Mouse (Mus musculus) liver (tissue): ENCODE data around the gene Sorcs3.

ENCODE experiments used
- DNase-seq: peaks from one replicate; pipeline ENCODE4 v3.0.0-alpha.2; 2020; ENCODE audit warnings: mixed read lengths

The Sorcs3 gene

DNA sequence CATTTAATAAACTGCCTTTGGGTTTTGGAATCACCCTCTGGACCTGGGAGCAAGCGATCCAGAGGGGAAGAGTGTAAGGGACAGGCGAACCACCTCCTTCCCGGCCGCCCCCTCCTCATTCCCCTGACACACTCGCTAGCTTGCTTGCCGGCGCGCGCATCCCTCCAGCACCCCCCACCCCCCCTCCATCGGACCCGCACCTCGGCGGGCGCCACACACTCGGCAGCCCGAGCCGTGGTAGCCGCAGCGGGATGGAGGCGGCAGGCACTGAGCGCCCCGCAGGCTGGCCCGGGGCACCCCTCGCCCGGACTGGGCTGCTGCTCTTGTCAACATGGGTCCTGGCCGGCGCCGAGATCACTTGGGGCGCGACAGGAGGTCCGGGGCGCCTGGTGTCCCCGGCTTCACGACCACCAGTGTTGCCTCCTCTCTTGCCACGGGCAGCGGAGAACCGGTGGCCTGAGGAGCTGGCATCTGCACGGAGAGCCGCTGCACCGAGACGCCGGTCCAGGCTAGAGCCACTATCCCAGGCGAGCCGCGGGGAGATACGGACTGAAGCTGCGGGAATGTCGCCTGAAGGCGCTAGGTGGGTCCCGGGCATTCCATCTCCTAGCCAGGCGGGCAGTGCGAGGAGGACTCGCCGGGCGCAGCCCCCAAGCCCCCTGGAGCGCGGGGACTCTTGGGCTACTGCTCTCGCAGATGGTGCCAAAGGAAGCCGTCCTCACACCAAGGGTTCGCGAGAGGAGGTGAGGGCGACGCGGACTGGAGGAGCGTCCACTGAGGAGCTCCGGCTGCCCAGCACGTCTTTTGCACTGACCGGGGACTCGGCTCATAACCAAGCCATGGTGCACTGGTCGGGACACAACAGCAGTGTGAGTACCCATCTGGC lies at the start of gene Sorcs3:
Sorcs3 (plus strand) TSS at position 97 of the 886 bp plus-strand sequence.
- peak; percentile 4 for DNase-seq

DNA sequence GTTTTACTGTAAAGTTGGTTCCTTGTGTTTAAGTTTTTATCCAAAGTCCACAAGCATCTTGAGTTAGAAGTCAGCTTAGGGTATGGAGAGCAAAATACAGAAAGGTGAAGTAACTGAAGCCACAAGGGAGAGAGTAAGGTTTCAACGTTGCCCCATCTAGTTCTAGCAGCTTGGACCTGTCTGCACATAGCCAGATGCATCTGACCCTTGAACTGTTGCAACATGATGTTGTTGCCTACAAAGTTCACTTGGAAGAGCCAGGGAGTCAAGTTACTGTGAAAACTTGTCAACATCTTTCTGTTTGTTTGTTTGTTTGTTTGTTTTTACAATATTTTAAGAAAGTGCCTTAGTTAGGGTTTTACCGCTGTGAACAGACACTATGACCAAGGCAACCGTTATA lies 40.5 kb upstream of the Sorcs3 start:
- no peak for DNase-seq

DNA sequence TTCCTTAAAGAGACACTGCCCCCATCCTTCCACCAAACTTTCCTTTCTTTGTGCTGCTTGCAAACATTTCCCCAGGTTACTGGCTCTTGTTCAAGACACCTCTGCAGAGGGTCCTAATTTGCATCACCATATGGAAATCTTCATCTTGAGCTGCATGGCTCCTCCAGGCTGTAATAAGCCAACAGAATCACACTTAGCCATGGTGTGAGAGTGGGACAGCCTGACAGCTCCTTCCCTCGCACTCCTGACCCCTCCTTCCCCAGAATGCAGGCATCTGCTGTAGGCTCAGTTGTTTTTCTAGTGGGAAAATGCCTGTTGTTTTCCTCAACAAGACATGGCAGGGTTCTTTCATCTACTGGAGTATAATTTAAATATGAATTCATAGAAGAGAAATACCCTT lies 38.7 kb upstream of the Sorcs3 start:
- no peak for DNase-seq

DNA sequence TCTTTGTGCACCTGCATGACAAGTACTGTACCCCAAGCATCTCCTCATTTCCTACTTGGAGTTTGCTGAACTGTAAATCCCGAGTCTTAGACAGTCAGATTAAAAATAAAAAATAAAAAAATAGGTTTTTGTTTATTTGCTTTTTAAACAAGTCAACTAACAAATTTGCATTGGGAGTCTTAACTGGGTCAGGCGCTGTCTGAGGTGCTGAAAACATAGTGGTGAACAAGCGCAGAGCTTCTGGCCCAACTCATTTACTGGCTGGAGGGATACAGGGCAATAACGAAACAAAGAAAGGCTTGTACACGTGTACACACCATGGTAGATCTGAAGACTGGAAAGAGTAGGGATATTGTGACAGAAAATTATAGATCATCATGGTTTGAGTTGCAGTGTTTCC lies 37.5 kb upstream of the Sorcs3 start:
- DNase-seq, result no peak

DNA sequence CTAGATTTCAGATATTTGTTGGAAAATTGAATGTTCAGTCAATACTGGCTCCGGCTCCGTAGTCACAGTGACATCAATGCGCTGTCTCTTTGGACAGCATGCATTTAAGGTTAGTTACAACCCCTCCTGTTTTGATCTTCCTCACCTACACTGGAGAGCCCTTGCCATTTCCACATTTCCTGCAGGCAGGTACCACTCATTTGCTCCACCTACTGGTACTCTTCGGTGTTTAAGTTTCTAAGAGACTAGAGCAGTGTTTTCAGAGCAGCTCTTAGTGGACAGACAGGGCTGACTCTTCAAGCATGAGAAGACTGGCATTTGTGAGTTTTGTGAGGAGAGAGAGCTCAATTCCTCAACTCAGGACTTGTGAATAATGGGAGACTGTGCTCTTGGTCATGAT lies 31.1 kb upstream of the Sorcs3 start:
- DNase-seq, result no peak

DNA sequence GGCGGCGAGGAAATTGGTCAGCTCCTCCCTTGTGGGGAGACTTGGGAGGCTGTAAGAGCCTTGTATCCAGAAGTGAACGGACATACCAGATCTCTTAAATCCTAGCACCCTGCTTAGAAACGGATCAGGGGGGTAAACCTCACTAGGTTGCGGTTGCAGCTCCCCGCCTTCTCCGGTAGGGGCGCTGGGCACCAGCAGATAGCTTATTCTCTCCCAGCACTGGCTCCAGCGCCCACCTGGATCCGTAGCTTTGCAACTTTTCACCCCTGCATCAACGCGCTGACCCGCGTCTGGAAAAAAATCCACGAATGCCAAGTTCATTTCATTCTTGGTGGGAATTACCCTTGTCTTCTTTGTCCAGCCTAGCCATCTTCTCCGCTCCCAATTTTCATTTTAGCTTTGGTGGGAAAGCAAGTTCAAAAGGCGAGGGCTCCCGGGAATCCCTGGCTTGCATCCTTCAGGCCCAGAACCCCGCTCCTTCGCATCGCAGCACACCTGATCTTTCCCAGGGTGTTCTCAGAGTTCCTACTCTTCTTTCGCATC lies 1.8 kb upstream of the Sorcs3 start:
- DNase-seq, result peak; percentile 38

DNA sequence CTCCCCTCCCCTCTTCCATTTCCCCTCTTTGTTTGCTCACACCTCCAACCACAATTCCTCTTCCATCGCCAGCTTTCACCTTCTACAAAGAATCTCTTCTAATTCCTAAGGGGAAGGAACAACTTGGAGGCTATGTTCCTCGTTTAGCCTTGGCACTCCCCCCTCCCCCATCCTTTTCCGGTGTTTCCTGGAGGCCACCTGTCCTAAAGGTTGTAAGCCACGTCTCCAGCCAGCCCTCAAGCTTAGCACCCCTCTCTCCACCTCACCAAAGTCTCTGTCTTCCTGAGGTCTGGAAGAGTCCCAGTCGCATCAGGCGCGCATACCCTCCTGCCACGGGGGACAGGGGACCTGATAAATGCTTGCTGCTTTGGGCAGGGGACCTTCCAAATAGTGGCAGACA lies 1.3 kb upstream of the Sorcs3 start:
- no peak for DNase-seq

DNA sequence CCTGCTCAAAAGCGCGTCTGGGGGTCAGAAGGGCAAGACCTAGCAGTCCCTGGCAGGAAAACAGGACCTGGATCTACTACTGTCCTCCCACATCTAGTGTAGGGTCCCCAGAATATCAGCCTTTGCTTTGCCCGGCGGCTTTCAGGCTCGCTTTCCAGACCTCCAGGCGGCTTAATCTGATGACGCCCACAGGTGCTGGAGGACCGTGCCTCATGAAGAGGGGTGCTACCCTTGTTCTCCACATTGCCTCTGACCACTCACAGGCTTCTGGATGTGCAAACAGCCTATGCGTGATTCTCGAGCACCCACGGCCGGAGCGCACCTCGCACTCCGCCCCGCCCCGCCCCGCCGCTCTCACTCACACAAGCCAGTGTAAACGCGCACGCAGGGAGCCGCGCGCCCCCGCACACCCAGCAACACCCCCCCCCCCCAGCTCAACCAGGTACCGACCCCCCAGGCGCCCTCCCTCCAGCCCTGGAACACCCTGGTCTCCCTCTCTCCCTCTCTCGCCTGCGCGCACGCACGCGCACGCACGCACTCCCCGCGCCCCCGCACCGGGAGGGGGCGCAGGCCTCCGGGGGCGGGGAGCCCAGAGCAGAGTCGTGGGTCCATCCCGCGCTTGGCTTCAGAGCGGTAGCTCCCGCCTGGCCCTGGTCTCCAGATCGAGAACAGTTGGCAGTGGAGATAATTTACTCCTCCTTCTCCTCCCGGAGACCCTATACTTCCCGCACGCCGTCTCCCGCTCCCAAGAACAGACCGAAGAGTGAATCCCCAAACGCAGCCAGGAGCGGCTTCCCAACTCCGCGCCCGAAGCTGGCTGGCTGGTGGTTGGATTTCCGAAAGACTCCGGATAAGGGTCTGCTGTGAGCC lies 698 bp upstream of the Sorcs3 start:
- no peak for DNase-seq

DNA sequence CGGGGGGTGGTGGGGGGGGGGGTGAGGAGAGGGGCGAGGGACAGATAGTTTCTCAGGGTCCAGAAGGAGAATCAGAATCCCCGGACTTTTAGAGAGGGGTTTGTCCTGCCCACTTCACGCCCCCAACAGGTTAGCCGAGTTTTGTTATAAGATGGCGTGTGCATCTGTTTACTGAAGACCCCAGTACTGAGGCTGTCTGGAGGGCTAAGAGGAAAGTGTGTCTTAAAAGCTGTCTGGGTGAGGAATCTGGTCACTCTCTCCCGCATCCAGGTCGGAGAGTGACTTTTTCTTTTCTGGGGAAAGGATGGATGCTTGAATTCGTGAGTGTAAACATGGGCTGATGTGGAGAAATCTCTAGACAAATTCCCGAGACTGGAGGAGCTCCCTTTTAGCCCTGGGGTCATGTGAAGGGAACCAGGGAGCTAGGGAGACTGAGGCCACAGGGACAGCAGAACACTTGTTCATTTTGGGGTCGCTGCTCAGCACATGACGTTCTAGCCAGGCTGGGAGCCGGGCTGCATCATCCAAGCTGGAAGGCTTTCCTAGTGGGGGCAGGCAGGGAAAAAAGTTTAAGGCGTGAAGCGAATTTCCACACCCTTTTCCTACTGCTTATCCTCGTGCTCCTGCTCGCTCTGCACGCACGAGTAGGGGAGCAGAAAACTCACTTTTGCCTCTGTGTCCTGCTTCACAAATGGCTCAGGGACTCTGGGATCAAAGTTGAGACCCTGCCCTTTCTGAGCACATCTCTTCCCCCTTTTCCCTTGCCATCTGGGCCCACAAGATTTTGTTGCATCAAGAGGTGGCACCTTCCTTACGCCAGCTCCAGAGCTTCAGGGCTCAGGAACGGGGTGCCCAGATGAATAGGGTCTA lies 1.3 kb downstream of the Sorcs3 start:
- DNase-seq, result no peak

DNA sequence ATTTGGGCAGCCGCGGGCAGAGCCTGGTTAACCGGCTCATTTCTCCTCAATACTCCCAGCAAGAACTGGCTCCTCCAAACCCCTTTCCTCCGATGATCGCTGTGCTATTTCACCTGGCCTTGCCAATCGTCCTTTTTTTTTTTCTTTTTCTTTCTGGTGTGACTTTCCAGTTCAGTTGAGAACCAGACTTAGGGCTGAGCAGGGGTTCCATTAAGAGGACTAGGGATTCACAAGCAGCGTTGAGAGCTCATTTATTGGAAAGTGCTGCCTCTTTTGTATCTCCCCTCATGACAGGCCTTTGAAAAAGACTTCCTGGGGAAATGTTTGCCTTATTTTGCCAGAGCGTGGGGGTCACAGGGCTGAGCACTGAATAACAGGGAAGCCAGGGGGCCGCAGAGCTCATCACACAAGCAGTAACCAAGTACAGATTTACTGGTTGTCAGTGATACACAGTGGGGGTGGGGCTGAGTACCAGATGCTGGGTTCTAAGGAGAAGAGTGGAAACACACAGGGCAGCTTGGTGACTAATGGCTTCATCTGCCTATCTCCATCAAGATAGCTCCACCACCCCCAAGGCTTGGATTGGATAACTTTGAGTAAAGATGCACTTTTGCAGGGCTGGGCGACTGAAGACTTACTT lies 2.0 kb downstream of the Sorcs3 start:
- DNase-seq, result no peak

DNA sequence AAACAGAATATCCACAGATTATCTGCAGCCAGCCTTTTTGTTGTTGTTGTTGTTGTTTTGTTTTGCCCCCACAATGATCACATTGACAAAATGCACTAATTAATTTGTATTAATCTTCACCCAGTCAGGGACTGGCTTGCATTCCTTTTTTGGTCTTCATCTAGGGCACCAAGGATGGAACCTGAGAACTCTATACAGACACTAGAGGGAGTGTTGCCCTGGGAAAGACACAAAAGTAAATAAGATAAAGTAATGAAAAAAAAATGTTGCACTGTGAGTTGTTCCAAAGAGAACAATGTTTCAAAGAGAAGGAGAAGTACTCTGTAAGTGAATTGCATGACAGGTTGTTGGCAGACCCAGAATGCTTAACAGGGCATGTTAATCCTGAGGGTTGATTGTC lies 9.6 kb downstream of the Sorcs3 start:
- no peak for DNase-seq

DNA sequence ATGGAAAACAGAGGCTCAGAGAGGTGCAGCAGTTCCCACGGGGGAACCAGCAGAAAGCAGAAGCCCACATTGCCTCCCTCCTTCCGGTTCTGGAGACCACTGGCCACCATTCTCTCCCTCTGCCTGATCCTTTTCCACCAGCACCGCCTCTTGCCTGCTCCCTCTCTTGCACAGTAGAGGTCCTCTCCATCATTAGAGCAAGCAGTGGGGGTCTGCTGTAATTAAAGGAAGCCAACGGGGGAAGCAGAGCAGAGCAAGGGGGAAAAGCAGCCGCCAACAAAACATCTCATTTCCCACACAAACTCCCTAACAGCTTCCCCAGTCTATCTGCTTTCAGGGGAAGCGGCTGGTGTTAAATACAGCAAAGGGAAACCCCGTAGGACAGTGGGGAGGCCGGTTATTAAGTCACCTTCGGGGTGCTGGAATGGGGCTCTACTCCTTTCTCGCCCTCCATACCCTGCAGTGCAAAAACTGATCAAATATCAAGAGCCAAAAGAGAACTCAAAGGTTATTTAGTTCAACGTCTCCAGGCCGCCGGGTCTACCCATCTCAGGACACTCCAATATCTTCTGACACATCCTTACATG lies 32.1 kb downstream of the Sorcs3 start:
- DNase-seq, result no peak

DNA sequence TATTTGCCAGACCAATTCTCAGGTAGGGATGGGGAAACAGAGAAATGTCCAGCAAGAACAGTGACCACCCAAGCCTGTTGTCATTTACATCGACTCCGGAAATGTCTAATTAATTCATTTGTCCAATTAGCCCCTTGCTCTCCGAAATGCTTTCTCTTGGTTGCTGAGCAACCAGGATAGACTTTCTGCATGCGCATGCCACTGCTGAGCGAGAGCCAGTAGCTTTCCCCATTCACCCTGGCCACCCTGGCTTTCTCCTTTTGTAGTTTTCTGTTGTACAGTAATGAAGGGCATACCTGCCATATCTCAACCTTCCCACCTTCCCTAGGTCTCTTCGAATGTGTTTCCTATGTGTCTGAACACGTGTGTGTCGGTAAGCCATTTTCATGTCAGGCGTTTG lies 32.6 kb downstream of the Sorcs3 start:
- DNase-seq, result no peak

DNA sequence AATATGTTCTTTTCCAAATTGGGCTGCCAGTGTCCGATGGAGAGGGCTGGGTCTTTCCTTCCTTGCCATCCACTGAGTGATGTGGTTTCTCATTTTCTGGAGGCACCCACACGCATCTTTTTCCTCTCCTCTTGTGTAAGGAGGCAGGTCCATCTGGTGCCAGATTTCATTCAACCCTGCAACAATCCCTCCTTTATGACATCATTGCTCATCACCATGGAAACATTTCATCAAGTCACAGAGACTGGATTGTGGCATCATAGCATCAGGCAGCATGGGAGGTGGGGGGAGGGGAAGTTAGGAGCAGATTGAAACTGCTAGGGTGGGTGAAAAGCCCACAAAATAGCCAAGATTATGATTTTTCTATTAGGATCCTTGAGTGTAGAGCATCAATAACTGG lies 35.1 kb downstream of the Sorcs3 start:
- DNase-seq, result no peak

DNA sequence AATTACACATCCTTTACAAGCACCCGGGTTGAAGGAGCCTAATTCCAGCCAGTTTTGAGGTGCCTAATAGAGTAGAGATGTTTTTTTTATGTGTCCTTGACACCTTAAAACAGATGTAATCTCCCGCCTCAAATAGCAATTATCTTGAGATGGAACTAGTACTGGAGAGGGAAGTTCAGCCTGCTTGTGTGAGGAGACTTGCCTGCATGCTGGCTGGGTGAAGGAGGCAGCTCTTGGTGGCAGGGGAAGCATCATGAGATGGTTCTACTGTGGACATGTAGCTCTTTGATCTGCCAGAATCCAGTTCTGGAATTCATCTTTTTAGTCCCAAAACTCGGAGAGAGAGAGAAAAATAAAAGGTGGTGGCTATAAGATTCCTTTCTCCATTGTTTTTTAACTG lies 38.2 kb downstream of the Sorcs3 start:
- DNase-seq, result no peak

DNA sequence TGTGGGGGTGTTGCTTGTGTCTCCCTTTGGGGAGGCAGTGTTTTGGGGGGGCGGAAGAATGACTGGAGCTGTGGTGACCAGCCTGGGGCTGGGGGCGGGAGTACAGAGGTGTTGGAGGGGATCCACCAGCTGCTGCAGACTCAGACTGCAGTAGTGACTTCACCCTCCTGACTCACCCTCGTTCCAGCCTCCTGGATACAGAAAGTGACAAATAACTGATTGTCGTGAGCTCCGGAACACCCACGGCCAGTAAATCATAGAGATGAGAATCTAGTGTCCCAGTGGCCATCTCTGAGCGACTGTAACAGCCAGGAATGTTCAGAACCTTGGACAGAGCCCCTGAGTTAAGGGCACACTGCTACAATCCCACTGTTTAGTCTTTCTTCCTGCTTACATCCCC lies 53.4 kb downstream of the Sorcs3 start:
- DNase-seq, result no peak

DNA sequence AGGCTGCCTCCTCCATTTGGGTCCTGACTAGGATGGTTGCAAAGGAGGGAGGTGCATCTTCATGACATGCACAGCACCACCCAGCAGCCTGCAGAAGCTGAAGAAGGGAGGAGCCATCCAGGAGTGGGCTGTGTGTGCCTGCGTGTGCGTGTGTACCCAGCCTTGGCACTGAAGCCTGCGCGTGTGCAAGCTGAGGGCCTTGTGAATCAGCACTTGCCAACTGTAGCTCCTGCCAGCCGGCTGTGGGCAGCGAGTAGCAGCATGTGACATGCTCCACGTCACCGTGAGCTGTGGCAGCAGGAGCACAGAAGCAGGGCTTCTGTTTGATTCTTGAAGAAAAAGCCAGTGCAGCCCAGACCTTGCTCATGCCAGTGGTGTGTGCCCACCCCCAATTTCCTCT lies 54.8 kb downstream of the Sorcs3 start:
- DNase-seq, result no peak

DNA sequence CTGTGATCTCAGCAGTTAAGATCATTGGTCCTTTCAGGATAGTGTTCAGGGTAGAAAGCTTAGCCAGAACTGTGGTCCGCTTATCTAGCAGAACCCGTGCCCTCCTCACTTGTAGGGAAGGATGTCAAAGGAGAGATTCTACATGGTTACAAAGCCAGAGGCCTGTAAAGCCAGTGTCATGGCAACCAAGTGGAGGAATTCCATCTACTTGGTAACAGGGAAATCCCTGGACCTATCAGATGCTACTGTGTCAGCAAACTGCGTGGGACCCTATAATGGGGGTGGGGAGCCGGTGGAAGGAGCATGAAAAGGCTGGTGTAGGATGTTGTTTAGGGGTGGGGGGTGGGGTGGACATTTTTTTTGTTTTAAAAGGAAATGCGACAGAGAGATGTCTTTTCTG lies 57.9 kb downstream of the Sorcs3 start:
- no peak for DNase-seq

DNA sequence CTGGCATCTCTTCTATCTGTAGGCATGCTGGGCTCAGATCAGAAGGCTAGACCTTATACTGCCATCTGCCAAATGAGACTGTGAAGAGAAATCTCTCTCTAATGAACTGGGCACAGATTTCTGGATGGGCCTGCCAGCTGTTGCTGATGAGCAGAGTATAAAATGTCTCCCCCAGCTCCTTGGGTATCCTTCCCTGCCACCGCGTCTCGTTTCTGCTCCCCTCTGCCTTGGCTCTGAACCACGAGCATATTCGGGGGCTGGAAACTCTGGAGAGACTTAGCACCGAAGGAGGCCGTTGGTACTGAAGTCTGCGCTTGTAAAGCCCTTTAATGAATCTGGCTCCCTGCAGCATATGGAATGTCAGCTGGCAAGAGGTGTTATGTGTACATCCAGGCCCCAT lies 74.4 kb downstream of the Sorcs3 start:
- no peak for DNase-seq

DNA sequence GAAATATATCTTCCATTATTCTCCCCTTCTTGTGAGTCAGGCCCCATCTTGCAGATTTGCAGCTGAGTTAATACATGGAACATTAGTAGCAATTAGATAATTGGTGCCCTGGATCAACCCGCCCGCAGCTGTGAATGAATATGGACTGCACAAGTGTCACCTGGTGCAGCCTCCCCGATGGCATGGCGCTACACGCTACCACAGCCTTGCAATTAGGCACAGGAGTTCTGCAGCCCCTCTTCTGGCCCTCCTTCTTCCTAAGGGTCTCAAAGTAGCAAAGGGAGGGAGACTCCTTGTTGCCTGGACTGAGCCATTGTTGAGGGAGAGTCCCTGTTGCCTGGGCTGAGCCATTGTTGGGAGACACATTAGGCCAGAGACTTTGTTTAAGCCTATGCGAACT lies 76.4 kb downstream of the Sorcs3 start:
- no peak for DNase-seq

DNA sequence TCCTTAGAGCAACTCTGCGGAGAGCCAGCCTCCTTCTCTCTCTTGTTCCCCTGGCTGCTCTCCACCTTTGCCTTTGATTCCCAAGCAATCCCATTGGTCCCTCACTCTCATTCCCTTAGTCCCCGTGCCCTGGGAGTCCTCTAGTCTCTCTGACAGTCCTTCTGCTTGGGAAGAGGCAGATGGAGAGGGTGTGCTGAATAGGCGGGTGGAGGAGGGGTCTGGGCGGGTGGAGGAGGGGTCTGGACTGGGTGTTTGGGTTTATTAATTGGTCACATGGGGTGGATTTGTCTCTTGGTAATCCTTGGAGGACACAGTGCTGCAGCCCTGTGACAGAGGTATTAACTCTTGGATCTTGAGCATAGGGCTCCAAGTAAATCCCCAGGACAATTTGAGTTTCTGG lies 77.4 kb downstream of the Sorcs3 start:
- DNase-seq, result no peak
